Mouse (Mus musculus): ENCODE results near the gene Btbd11. TPM values are rescaled to one million over a fixed set of nuclear protein-coding genes. Genes with fewer than 3 reads are reported as not detected.
A peak's percentile ranks its signal among the peaks of the same experiment; 100 is the strongest.

Btbd11 gene
- total RNA-seq, 2 experiments from 2014 or later = 1.4 to 1.7 TPM

GRCm38 (mm10) chr10:85411120-85411519 lies 24.5 kb downstream of the Btbd11 start:
- no peak for DNase-seq (ENCODE audit: low spot score)
- intact Hi-C loops (cut with DNase I) = no loop called here

GRCm38 (mm10) chr10:85420851-85421628 lies 34.4 kb downstream of the Btbd11 start:
- intact Hi-C loops (cut with DNase I) = no loop called here
- no peak for DNase-seq (ENCODE audit: low spot score)

DNA sequence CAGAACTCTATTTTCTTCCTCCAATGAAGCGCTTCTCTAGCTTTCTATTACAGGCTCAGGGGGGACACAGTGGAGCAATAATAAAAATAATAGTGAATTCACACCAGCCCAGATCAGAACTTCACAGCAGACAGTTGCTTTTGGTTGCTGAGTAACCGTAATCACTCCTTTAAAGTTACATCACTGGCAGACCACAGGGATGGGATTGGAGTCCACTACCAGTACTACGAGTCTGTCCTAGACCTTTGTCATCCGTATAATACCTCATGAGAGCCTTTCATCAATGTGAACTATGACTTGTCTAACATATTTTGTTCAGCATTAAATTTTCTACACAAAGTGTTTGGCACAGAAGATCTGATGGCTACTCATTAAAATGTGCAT lies 35.0 kb downstream of the Btbd11 start:
- intact Hi-C loops (cut with DNase I) = no loop called here
- no peak for DNase-seq (ENCODE audit: low spot score)

DNA sequence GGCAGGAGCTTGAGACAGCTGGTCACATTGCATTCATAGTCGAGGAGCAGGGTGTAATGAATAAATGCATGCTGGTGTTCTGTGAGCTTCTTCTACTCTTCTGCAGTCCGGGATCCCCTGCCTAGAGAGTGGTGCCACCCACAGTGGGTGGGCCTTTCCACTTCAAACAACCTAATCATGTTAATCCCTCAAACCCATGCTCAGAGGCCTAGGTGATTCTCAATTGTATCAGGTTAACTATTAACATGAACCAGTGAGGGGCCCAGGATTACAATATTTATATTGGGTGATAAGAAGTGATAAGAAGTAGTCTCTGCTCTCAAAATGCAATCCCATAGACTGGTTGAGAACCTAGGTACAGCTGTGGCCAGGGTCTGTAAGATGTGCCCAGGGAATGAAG lies 39.1 kb downstream of the Btbd11 start:
- no peak for DNase-seq (ENCODE audit: low spot score)
- intact Hi-C loops (cut with DNase I) = no loop called here

DNA sequence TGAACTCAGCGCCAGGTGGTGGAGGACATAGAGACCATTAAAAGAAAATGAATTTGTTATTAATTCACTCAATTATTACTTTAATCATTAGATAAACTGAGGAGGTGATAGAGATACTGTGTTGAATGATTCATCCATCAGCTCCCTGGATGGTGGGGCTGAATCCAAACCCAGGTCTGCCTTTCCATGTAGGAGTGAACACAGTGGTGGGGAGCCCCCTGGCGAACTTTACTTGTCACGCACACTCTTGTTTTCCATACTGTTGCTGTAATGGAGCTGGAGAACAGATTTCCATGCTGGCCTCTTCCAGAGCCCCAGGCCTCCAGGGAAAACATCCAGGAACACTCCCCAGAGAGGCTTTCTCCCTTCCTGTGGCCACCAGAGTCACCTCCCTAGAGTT lies 50.6 kb downstream of the Btbd11 start:
- intact Hi-C loops (cut with DNase I) = no loop called here

DNA sequence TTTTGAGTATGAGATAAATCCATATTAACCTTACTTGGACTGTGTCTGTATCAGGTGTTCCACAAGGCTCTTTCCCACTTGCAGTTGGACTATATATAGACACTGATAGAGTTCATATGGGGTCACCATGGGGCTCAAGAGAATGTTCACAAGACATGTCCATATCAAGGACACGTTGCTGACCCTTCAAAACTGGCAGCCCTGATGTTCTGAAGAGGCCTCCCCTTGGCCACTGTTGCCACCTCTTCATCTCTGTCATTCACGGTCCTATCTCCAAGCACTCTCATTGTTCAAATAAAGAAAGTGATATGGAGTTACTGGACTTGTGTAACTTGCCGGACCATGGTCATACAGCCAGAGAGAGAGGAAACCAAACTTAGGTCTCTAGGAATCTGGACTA lies 56.8 kb downstream of the Btbd11 start:
- intact Hi-C loops (cut with DNase I) = no loop called here
- peak; percentile 13 for DNase-seq (ENCODE audit: low spot score)

More for the DNA sequence above, 50.6 kb downstream of the Btbd11 start:
- DNase-seq (ENCODE audit: low spot score) = no peak

- no peak for DNase-seq (ENCODE audit: low spot score)
- intact Hi-C loops (cut with DNase I) = no loop called here
Measured at GRCm38 (mm10) chr10:85445891-85446290, 59.3 kb downstream of the Btbd11 start.

DNA sequence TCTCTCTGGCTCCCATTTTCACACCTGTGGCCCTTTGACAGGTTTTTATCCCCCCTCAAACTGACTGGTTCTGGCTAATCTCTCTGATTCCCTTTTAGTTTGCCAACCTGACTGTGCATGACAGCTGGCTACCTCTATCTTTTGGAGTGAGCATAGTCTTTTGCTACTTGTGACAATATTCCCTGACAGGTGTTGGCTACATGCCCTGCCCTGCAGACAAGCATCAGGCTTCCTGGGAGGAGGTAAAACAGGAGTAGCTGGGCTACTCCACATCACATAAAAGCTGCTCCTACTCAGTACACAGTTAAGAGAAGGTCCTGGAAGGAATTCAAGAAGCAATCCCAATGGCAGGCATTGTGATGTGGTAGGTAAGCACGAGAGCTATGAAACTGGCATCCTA lies 60.1 kb downstream of the Btbd11 start:
- intact Hi-C loops (cut with DNase I) = no loop called here
- no peak for DNase-seq (ENCODE audit: low spot score)

DNA sequence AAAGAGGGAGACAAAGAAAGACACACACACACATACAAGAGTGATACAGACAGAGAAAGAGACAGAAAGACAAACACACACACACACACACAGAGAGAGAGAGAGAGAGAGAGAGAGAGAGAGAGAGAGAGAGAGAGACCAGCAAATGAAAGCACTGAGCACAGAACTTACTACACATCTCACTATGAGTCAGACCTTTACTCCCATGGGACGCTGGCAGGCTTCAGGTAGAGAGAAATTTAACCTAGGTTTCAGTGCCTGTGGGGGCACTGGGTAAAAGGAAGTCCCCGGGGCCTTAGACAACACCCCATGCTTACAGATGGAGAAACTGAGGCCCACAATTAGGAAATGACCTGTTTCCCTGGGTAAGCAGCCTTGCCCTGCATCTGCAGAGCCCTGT lies 61.3 kb downstream of the Btbd11 start:
- no peak for DNase-seq (ENCODE audit: low spot score)
- intact Hi-C loops (cut with DNase I) = no loop called here

DNA sequence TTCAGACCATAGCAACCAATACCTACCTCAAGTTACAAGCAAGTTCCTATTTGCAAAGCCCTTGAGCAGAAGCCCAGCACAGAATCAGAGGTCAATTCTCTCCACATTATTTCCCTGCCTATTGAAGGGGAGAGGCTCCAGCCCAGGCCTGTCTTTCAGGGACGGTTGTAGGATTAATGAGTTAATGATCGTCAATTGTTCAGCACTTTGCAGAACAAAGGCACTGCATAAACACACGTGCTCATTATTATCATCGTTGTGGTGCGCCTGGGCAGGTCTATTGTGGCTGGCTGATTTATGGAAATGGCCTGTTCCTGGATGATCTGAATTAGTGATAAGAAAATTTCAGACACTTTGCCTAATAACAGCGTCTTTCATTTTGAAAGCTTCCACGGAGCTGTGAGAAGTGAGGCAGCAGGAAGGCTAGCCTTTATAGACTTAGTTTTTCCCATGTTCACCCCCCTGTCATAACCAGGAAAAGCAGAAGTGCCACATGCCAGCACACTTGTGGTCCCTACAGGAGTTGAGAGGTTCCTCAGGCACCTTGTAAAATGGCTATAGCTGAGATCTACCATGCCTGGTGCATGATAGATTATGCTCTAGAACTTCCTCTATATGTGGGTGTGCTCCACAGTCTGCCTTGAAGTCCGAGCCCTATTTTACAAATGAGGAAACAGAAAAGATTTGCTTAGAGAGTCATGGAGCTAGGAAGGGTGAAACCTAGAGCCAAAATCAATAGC lies 65.2 kb downstream of the Btbd11 start:
- intact Hi-C loops (cut with DNase I) = loop anchor here (10.0 kb wide), 1 partner anchor 173 kb away; no protein-coding TSS in a partner anchor
- no peak for DNase-seq (ENCODE audit: low spot score)

- no peak for DNase-seq (ENCODE audit: low spot score)
- intact Hi-C loops (cut with DNase I) = loop anchor here (10.0 kb wide), 1 partner anchor 172 kb away; no protein-coding TSS in a partner anchor
Measured at GRCm38 (mm10) chr10:85453221-85453775, 66.7 kb downstream of the Btbd11 start.

DNA sequence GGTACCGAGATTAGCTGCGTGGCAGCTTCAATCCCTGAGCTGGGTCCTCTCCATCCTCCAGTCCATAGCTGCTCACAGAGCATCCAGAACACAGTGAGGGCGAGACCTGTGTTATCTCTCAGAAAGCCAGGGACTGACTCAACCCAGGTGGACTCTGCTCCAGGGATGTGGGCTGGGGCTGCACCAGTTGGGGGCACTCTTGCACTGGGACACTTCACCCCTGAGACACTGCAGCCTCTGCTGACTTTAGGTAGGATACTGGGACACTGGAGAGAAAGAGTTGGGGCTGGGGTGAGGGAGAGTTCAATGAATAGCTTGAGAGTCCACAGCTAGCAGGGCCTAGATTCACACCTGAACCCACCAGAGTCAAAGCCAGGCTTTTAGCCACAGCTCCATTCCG lies 69.4 kb downstream of the Btbd11 start:
- DNase-seq (ENCODE audit: low spot score) = no peak
- intact Hi-C loops (cut with DNase I) = loop anchor here (10.0 kb wide), 1 partner anchor 169 kb away; no protein-coding TSS in a partner anchor

GRCm38 (mm10) chr10:85458744-85459344 lies 72.2 kb downstream of the Btbd11 start:
- peak; percentile 8 for DNase-seq (ENCODE audit: low spot score)
- intact Hi-C loops (cut with DNase I) = loop anchor here (10.0 kb wide), 1 partner anchor 166 kb away; no protein-coding TSS in a partner anchor

- no peak for DNase-seq (ENCODE audit: low spot score)
- intact Hi-C loops (cut with DNase I) = no loop called here
Measured at GRCm38 (mm10) chr10:85460736-85461135, 74.1 kb downstream of the Btbd11 start.

DNA sequence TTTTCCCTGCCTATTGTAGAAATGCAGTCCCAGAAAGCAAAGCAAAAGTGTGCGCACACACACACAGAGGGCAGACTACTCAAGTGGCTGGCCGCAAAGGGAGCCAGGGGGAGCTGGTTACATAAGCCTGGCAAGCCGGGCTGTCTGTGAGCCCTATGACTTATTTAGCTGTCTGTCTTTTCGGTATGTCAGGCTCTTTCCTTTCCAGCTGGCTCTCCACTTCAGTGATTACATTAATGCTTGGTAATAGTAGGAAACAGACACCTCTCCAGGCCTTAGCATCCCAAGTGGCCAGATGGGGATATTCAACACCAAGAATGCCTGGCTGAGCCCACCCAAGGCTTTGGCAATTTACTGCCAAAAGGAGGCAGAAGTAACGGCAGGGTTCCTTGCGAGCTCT lies 77.5 kb downstream of the Btbd11 start:
- DNase-seq (ENCODE audit: low spot score) = no peak

GRCm38 (mm10) chr10:85465516-85466408 lies 79.1 kb downstream of the Btbd11 start:
- intact Hi-C loops (cut with DNase I) = no loop called here
- DNase-seq (ENCODE audit: low spot score) = no peak

More for the DNA sequence above, 77.5 kb downstream of the Btbd11 start:
- intact Hi-C loops (cut with DNase I) = no loop called here

DNA sequence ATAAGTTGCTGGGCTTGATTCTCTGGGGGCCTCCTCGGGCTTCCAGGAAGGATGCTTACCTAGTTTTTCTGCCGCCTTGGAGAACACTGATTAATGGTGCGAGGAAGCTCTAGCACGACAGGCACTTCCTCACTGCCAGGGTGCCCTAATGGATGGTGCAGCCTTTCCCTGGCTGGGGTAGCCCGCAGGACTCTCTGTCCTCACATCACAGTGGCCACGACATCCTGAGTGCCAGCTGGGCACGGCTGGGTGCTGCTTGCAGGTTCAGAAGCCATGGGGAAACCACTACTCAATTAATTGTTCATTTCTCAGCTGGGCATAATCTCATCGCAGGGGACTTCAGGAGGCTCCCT lies 79.8 kb downstream of the Btbd11 start:
- no peak for DNase-seq (ENCODE audit: low spot score)
- intact Hi-C loops (cut with DNase I) = no loop called here

DNA sequence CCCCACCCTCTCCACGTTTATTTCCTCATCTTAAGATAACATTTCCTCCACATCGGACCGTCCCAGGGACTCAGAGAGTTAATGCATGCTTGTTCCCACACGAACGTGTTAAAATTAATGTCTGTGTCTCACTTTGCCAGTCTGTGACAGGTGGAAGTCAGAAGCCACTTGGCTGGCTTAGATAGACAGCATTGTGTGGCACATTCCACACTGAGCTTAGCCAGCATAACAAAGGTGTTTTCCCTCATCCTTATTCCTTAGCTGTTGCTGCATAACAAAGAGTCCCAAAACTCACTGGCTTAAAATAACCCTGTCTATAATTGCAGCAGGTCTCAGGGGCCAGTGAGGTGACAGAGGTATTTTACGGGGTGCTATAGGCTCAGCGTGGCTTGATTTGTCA lies 80.8 kb downstream of the Btbd11 start:
- DNase-seq (ENCODE audit: low spot score) = no peak
- intact Hi-C loops (cut with DNase I) = no loop called here

GRCm38 (mm10) chr10:85468527-85468926 lies 81.9 kb downstream of the Btbd11 start:
- intact Hi-C loops (cut with DNase I) = no loop called here
- DNase-seq (ENCODE audit: low spot score) = no peak

GRCm38 (mm10) chr10:85469341-85469740 lies 82.7 kb downstream of the Btbd11 start:
- DNase-seq (ENCODE audit: low spot score) = no peak
- intact Hi-C loops (cut with DNase I) = no loop called here

Measured in heart, postnatal 25 days (tissue).